Mouse (Mus musculus) hindbrain, embryonic 11.5 days (tissue): ENCODE data around the gene Ercc4. TPM values are rescaled to one million over a fixed set of nuclear protein-coding genes. Genes with fewer than 3 reads are reported as not detected.

Experiments
- ATAC-seq: fragments of 200-750 bp; cut with Nextera tagmentation; 2 replicates; pipeline ENCODE4 v1.8.0; 2017; ENCODE audit warnings: mild to moderate bottlenecking, moderate TSS enrichment, moderate library complexity; ENCODE audit not compliant: low FRiP score
- DNase-seq: peaks from one replicate; pipeline ENCODE4 v3.0.0-alpha.2; 2015; ENCODE audit warnings: low spot score
- H3K27ac ChIP-seq: fragments of 300-500 bp; sonication (generic); 2 replicates; pipeline ENCODE4 v1.5.1; 2014; ENCODE audit warnings: mild to moderate bottlenecking, low read depth, low read length
- H3K27me3 ChIP-seq: fragments of 300-500 bp; sonication (generic); 2 replicates; pipeline ENCODE4 v1.6.1; 2014; ENCODE audit warnings: mild to moderate bottlenecking, low read length, moderate library complexity, mixed read lengths; ENCODE audit not compliant: control insufficient read depth, insufficient read depth
- H3K36me3 ChIP-seq: fragments of 300-500 bp; sonication (generic); 2 replicates; pipeline ENCODE4 v1.6.1; 2014; ENCODE audit warnings: mild to moderate bottlenecking, low read length, moderate library complexity, mixed read lengths; ENCODE audit not compliant: control insufficient read depth, insufficient read depth
- H3K4me1 ChIP-seq: fragments of 300-500 bp; sonication (generic); replicated peaks from 2 replicates; pipeline ENCODE4 v1.6.1; 2014; ENCODE audit warnings: low read length, mixed read lengths; ENCODE audit not compliant: control insufficient read depth, insufficient read depth
- H3K4me2 ChIP-seq: fragments of 300-500 bp; sonication (generic); replicated peaks from 2 replicates; pipeline ENCODE4 v1.6.1; 2014; ENCODE audit warnings: mild to moderate bottlenecking, low read depth, low read length
- H3K4me3 ChIP-seq: fragments of 300-500 bp; sonication (generic); 2 replicates; pipeline ENCODE4 v1.5.1; 2014; ENCODE audit warnings: low read depth, low read length
- H3K9ac ChIP-seq: fragments of 300-500 bp; sonication (generic); 2 replicates; pipeline ENCODE4 v1.6.1; 2014; ENCODE audit warnings: low read depth, low read length
- H3K9me3 ChIP-seq: fragments of 300-500 bp; sonication (generic); 2 replicates; pipeline ENCODE4 v1.6.1; 2016; ENCODE audit warnings: low read length; ENCODE audit not compliant: control insufficient read depth
- whole genome bisulfite sequencing: fragments of 180-500 bp; shearing (Covaris S2); extraction: QIAGEN DNeasy Blood & Tissue Kit; methylation state at CpG from one replicate; pipeline ENCODE4 v1.1.7; 2014; 5-methylcytosine and 5-hydroxymethylcytosine counted together
- polyA plus RNA-seq: library from polyadenylated mRNA; unstranded; fragments of >200 nt; fragmentation: Nextera tagmentation; extraction: Ambion mirVana; gene quantifications from 2 replicates; pipeline ENCODE4 v1.2.1, GENCODE M21; 2014

Gene Ercc4
- polyA plus RNA-seq, 1 experiment from 2014 or later, result 14.3 TPM

GRCm38 (mm10) chr16:13182526-13182925 lies 73.0 kb downstream of the Ercc4 start:
- no peak overlapping the region for H3K4me3 ChIP-seq
- no peaks in the 10 kb centered on the region for H3K27me3 ChIP-seq
- no peak overlapping the region for H3K4me2 ChIP-seq
- ATAC-seq, result no peak
- WGBS, result 94% methylated on average over 5 of the region's 5 CpGs
- H3K9me3 ChIP-seq, result no peaks in the 10 kb centered on the region
- no peaks in the 10 kb centered on the region for H3K4me1 ChIP-seq
- H3K27ac ChIP-seq, result no peak overlapping the region
- H3K36me3 ChIP-seq, result no peaks in the 10 kb centered on the region
- no peak overlapping the region for H3K9ac ChIP-seq
- DNase-seq, result no peak

GRCm38 (mm10) chr16:13183182-13183742 lies 73.8 kb downstream of the Ercc4 start:
- Histone ChIP-seq H3K4me3 (no peak overlapping the region), H3K4me2 (no peak overlapping the region), H3K36me3 (no peaks in the 10 kb centered on the region), H3K27me3 (no peaks in the 10 kb centered on the region), H3K27ac (no peak overlapping the region), H3K4me1 (no peaks in the 10 kb centered on the region), H3K9ac (no peak overlapping the region), H3K9me3 (no peaks in the 10 kb centered on the region)
- WGBS, result 88% methylated on average over 4 of the region's 4 CpGs
- DNase-seq (no peak), ATAC-seq (no peak)

GRCm38 (mm10) chr16:13184381-13184780 lies 74.9 kb downstream of the Ercc4 start:
- 97% methylated on average over 3 of the region's 3 CpGs for WGBS
- DNase-seq (no peak), ATAC-seq (no peak)

GRCm38 (mm10) chr16:13189430-13190107 lies 80.1 kb downstream of the Ercc4 start:
- H3K9ac ChIP-seq, result no peak overlapping the region
- H3K4me3 ChIP-seq, result no peak overlapping the region
- DNase-seq, result no peak
- no peaks in the 10 kb centered on the region for H3K9me3 ChIP-seq
- WGBS, result 54% methylated on average over 12 of the region's 12 CpGs
- no peaks in the 10 kb centered on the region for H3K27me3 ChIP-seq
- ATAC-seq, result no peak
- H3K36me3 ChIP-seq, result no peaks in the 10 kb centered on the region
- no peak overlapping the region for H3K4me2 ChIP-seq
- no peak overlapping the region for H3K27ac ChIP-seq
- no peaks in the 10 kb centered on the region for H3K4me1 ChIP-seq

More at GRCm38 (mm10) chr16:13184381-13184780, 74.9 kb downstream of the Ercc4 start:
- H3K27me3 ChIP-seq, result no peaks in the 10 kb centered on the region
- H3K36me3 ChIP-seq, result no peaks in the 10 kb centered on the region
- H3K4me2 ChIP-seq, result no peak overlapping the region
- no peak overlapping the region for H3K9ac ChIP-seq
- H3K27ac ChIP-seq, result no peak overlapping the region
- H3K4me3 ChIP-seq, result no peak overlapping the region
- H3K9me3 ChIP-seq, result no peaks in the 10 kb centered on the region
- H3K4me1 ChIP-seq, result no peaks in the 10 kb centered on the region

GRCm38 (mm10) chr16:13190471-13190870 lies 81.0 kb downstream of the Ercc4 start:
- no peak overlapping the region for H3K4me2 ChIP-seq
- 81% methylated on average over 5 of the region's 5 CpGs for WGBS
- no peak for ATAC-seq

GRCm38 (mm10) chr16:13191166-13191565 lies 81.7 kb downstream of the Ercc4 start:
- Histone ChIP-seq H3K27me3 (no peaks in the 10 kb centered on the region), H3K4me1 (no peaks in the 10 kb centered on the region), H3K4me3 (no peak overlapping the region), H3K4me2 (no peak overlapping the region), H3K9me3 (no peaks in the 10 kb centered on the region), H3K9ac (no peak overlapping the region), H3K27ac (no peak overlapping the region), H3K36me3 (no peaks in the 10 kb centered on the region)
- 75% methylated on average over 4 of the region's 4 CpGs for WGBS
- no peak for DNase-seq
- no peak for ATAC-seq

More at GRCm38 (mm10) chr16:13190471-13190870, 81.0 kb downstream of the Ercc4 start:
- H3K9me3 ChIP-seq, result no peaks in the 10 kb centered on the region
- H3K27me3 ChIP-seq, result no peaks in the 10 kb centered on the region
- no peak overlapping the region for H3K9ac ChIP-seq
- no peaks in the 10 kb centered on the region for H3K4me1 ChIP-seq
- DNase-seq, result no peak
- H3K27ac ChIP-seq, result no peak overlapping the region
- no peak overlapping the region for H3K4me3 ChIP-seq
- H3K36me3 ChIP-seq, result no peaks in the 10 kb centered on the region

GRCm38 (mm10) chr16:13193663-13194071 lies 84.2 kb downstream of the Ercc4 start:
- no peak for DNase-seq

GRCm38 (mm10) chr16:13194882-13195281 lies 85.4 kb downstream of the Ercc4 start:
- H3K27ac ChIP-seq, result no peak overlapping the region
- 89% methylated on average over 5 of the region's 5 CpGs for WGBS
- no peak overlapping the region for H3K4me3 ChIP-seq
- H3K4me1 ChIP-seq, result no peaks in the 10 kb centered on the region
- no peaks in the 10 kb centered on the region for H3K27me3 ChIP-seq
- no peak overlapping the region for H3K9ac ChIP-seq
- no peaks in the 10 kb centered on the region for H3K36me3 ChIP-seq
- DNase-seq (no peak), ATAC-seq (no peak)
- H3K9me3 ChIP-seq, result no peaks in the 10 kb centered on the region
- no peak overlapping the region for H3K4me2 ChIP-seq

More at GRCm38 (mm10) chr16:13193663-13194071, 84.2 kb downstream of the Ercc4 start:
- no peak overlapping the region for H3K27ac ChIP-seq
- H3K9ac ChIP-seq, result no peak overlapping the region
- H3K36me3 ChIP-seq, result no peaks in the 10 kb centered on the region
- H3K4me3 ChIP-seq, result no peak overlapping the region
- ATAC-seq, result no peak
- no peaks in the 10 kb centered on the region for H3K4me1 ChIP-seq
- H3K4me2 ChIP-seq, result no peak overlapping the region
- WGBS, result 77% methylated on average over 4 of the region's 4 CpGs
- H3K9me3 ChIP-seq, result no peaks in the 10 kb centered on the region
- no peaks in the 10 kb centered on the region for H3K27me3 ChIP-seq

GRCm38 (mm10) chr16:13196626-13197025 lies 87.1 kb downstream of the Ercc4 start:
- Histone ChIP-seq H3K27ac (no peak overlapping the region), H3K4me2 (no peak overlapping the region), H3K4me3 (no peak overlapping the region), H3K9ac (no peak overlapping the region), H3K9me3 (no peaks in the 10 kb centered on the region), H3K36me3 (no peaks in the 10 kb centered on the region), H3K4me1 (no peaks in the 10 kb centered on the region), H3K27me3 (no peaks in the 10 kb centered on the region)
- ATAC-seq (no peak), DNase-seq (no peak)
- WGBS, result 58% methylated on average over 5 of the region's 5 CpGs
